Mouse (Mus musculus) heart, adult 2 months (tissue): ENCODE data around the gene Slc25a45.

Experiments
- CTCF ChIP-seq: fragments of 200-600 bp; IDR thresholded peaks from 2 replicates; pipeline ENCODE4 v1.8.1; 2022; ENCODE audit warnings: antibody characterized with exemption, mild to moderate bottlenecking, moderate library complexity
- EP300 ChIP-seq: fragments of 200-500 bp; IDR thresholded peaks from 2 replicates; pipeline ENCODE4 v1.6.1; 2011; ENCODE audit warnings: low read depth, low read length, control low read depth; ENCODE audit not compliant: insufficient read depth
- POLR2A ChIP-seq: fragments of 200-500 bp; IDR thresholded peaks from 2 replicates; pipeline ENCODE4 v1.6.1; 2011; ENCODE audit warnings: mild to moderate bottlenecking, low read depth, low read length, control low read depth; ENCODE audit not compliant: insufficient read depth

DNA sequence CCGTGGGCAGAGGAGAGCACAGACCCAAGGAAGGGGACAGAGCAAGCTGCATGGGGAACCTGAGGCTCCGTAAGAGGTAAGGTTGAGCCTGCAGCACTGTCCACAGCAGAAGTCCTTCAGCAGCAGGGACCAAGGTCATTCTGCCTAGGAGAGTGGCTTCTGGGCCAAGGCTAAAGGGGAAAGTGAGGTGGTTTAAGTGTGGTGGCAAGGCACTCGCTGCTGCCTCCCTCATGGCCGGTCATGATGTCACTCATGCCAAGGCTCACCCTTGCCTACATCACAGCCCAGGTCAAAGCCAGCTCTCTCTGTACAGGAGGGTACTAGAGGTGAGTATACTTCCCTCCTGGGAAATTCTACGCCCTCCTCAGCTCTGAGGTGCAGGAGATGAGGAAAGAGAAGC lies 13.8 kb upstream of the Slc25a45 start:
- TF ChIP-seq CTCF (no peak), POLR2A (no peak), EP300 (no peak)
